Mouse (Mus musculus): ENCODE data around the gene Cela1. TPM values are rescaled to one million over a fixed set of nuclear protein-coding genes. Genes with fewer than 3 reads are reported as not detected.

Gene Cela1
- polyA plus RNA-seq, 1 experiment: 89.9 TPM

DNA sequence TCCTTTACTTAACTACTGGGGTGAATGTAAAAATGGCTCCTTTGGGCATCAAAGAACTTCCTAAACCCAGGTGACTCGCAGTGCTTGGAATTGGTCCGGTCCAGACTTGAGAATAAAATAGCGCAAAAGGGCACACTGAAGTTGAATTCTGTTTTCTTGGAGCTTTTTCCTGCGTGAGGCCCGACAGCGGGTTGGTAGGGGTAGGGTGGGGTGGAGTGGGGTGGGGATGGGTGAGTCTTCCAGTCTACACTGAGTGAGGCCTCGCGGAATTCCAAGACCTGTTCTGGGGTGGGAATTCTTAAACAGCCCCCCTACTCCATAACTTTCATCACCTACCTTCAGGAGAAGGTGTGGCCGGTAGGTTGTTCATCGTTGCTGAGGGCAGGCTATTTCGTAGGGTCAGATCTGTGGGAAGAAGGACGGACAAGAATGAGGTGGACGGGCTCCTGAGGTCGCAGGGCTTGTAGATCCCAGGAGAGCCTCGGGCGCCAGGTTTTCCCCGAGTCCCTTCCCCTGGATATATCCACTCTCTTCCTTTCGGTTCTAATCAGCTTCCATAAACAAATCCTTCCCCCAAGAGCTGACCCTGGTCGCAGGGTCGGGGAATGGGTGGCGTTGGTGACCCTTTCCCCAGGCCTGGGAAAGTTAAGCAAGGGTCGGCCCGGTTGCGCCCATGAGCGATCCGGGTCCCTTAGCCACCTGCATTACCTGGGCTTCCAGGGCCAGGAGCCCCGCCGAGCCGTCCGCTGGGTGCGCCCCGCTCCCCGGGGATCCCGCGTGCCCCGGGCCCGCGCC lies 51.7 kb downstream of the Cela1 start:
- no peak for DNase-seq (ENCODE audit: low read depth)

- no peak for DNase-seq (ENCODE audit: low read depth)
These were observed 52.5 kb downstream of the Cela1 start for GRCm38 (mm10) chr15:100635239-100635638.

DNA sequence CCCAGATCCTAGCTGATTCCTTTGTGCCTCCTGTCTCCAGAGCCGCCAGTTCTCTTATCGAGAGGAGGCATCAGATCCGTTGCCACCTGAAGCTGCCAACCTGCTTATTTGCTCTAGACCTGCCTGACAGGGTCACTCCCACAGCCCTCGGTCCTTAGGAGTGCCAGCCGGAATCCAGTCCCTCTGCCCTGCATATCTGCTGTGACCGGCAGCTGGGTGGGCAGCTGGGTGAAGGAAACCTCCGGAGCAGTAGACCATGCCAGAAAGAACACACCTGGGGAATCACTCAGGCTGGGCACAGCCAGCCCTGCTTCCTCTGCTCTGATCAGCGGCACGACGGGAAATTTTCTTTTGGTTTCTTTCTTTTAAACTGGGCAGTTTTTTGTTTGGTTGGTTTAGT lies 54.4 kb downstream of the Cela1 start:
- DNase-seq (ENCODE audit: low read depth): no peak

GRCm38 (mm10) chr15:100632323-100632722 lies 55.4 kb downstream of the Cela1 start:
- no peak for DNase-seq (ENCODE audit: low read depth)

GRCm38 (mm10) chr15:100631454-100632170 lies 56.1 kb downstream of the Cela1 start:
- DNase-seq (ENCODE audit: low read depth): no peak

DNA sequence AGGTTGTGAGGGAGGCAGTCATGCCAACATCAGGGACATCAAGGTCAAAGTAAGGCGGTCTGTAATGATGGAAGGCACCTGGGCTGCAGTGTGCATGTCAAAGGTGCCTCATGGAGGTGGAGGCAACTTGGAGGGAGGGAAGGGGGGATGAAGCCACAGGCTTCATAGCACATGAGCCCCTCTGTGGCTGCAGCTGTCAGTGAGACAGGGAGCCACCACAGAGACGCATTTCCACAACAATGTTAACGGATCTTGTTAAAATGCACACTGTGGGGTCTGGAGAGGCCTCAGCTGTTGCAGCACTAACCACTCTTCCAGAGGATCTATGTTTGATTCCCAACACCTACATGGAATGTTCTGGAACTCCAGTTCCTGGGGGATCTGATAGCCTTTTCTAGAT lies 57.6 kb downstream of the Cela1 start:
- DNase-seq (ENCODE audit: low read depth): no peak

GRCm38 (mm10) chr15:100628797-100629196 lies 58.9 kb downstream of the Cela1 start:
- no peak for DNase-seq (ENCODE audit: low read depth)

- no peak for DNase-seq (ENCODE audit: low read depth)
These were observed 59.8 kb downstream of the Cela1 start for GRCm38 (mm10) chr15:100627774-100628370.

- DNase-seq (ENCODE audit: low read depth): no peak
These were observed 60.4 kb downstream of the Cela1 start for GRCm38 (mm10) chr15:100627287-100627686.

DNA sequence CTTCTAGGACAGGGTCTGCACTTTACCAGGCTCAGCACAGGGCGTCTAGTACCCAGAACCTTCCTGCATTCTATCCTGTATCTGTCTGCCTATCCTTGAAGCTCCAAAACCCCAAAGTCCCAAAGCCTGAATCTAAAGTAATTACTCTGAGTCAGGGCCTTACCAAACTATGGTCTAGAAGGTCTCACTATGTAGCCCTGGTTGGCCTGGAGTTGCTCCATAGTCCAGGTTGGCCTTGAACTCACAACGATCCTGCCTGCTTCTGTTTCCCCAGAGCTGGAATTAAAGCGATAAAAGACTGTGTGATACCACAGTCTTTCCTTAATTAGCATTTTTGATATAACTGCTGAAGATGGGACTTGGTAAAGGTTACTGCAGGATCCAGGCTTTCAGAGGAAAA lies 63.3 kb downstream of the Cela1 start:
- DNase-seq (ENCODE audit: low read depth): no peak

Other genes starting within 250 kb of the Cela1 start
- 47.8 and 59.6 TPM in 2 replicates for gene Letmd1, start 218.9 kb downstream of the Cela1 start, polyA plus RNA-seq (2012; rRNA removed)
- 7.8 and 9.1 TPM in 2 replicates for gene Csrnp2, start 192.4 kb downstream of the Cela1 start, polyA plus RNA-seq (2012; rRNA removed)
- gene Tfcp2, start 135.9 kb downstream of the Cela1 start, polyA plus RNA-seq (2012; rRNA removed): 11.4 and 14.6 TPM in 2 replicates
- gene Pou6f1, start 87.9 kb downstream of the Cela1 start, polyA plus RNA-seq (2012; rRNA removed): 30.3 and 39.2 TPM in 2 replicates
- 863 and 939 TPM in 2 replicates for gene Dazap2, start 72.6 kb downstream of the Cela1 start, polyA plus RNA-seq (2012; rRNA removed)
- gene Smagp, start 51.0 kb downstream of the Cela1 start, polyA plus RNA-seq (2012; rRNA removed): 94.8 and 140 TPM in 2 replicates
- 2.1 and 2.6 TPM in 2 replicates for gene Bin2, start 18.4 kb downstream of the Cela1 start, polyA plus RNA-seq (2012; rRNA removed)
- gene Galnt6, start 41.5 kb upstream of the Cela1 start, polyA plus RNA-seq (2012; rRNA removed): 3.7 and 5.2 TPM in 2 replicates
- gene Slc4a8, start 73.8 kb upstream of the Cela1 start, polyA plus RNA-seq (2012; rRNA removed): 11.7 and 14.2 TPM in 2 replicates
- 1.1 and 1.6 TPM in 2 replicates for gene Scn8a, start 181.9 kb upstream of the Cela1 start, polyA plus RNA-seq (2012; rRNA removed)

All from gonadal fat pad, adult 2 months (tissue).